Mouse (Mus musculus) heart, postnatal 10 days (tissue): ENCODE measurements around the gene Btbd9. TPM values are rescaled to one million over a fixed set of nuclear protein-coding genes. Genes with fewer than 3 reads are reported as not detected.
A peak's percentile ranks its signal among the peaks of the same experiment; 100 is the strongest.

Experiments used
- DNase-seq, 2 experiments: peaks; one replicate each; pipeline ENCODE4 v3.0.0; 2021
- intact Hi-C: fragments of 180-260 bp; cut with DNase I; formaldehyde crosslinking; loops from one replicate; pipeline ENCODE4 v1.15.1; 2025
- total RNA-seq, 2 experiments: library from RNA; stranded (reverse); gene quantifications; 2 replicates each; pipeline ENCODE4 v1.2.3; 2021

Gene Btbd9
- total RNA-seq, 2 experiments from 2014 or later = 30.9 to 34.0 TPM

- intact Hi-C loops = no loop called here
Observed at GRCm38 (mm10) chr17:30491601-30492000, 84.7 kb downstream of the Btbd9 start.

GRCm38 (mm10) chr17:30490601-30491000, 85.7 kb downstream of the Btbd9 start:
- no peak for DNase-seq
- intact Hi-C loops = no loop called here

More at GRCm38 (mm10) chr17:30491601-30492000, 84.7 kb downstream of the Btbd9 start:
- no peak for DNase-seq

GRCm38 (mm10) chr17:30490086-30490485, 86.2 kb downstream of the Btbd9 start:
- no peak for DNase-seq
- intact Hi-C loops = no loop called here

- intact Hi-C loops = no loop called here
- DNase-seq = no peak
Observed at GRCm38 (mm10) chr17:30489629-30490028, 86.7 kb downstream of the Btbd9 start.

DNA sequence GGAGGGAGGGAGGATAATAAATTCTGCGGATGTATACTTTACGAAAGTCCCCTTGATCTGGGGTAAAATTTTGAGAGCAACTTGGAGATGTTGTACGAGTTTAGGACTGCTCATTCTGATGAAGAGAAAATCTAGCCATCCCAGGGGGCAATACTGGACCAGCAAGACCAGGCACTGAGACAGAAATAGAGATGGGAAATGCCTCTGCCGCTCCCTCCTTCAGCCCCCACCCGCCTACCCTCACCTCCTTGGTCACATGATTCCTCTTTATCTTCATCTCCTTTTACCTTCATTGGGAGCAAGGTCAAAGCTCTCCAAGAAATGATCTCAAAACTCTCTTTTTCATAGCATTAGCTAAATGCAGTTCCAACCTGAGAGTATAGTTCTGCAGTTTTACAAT, 88.6 kb downstream of the Btbd9 start:
- DNase-seq = no peak
- intact Hi-C loops = no loop called here

DNA sequence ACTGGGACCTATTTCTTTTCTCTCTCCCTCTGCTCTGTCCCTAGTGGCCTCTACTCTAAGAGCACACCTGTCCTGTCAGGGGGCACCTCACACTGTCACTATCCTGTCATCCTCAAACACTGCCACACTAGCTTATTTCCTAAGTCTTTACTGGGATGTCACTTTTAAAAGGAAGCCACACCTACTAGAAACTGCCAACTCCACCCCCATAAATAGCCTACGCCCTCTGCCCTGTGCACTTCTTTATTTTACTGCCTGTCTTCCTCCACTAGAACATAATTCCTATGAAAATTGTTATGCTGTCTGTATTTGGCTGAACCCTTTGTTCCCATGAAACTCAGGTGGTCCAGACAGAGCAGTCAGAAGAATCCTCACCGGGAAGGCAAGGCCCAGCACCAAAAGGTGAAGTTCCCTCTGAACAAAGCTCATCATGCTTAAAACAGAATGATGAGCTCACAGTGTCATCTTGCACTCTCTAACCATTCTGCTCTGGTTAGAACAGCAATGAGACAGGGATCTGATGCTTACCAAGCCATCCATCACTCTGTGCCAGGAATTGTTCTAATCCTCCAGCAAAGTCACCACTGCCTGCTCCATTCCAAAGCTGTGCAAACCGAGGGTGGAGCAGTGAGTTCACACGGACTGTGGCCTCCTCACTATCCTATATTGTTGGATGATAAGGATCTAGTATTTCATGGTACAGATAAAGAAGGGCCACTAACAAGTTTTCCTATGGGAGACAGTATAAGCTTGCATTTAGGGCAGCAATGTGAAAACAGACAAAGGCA, 91.0 kb downstream of the Btbd9 start:
- intact Hi-C loops = no loop called here
- DNase-seq = no peak

DNA sequence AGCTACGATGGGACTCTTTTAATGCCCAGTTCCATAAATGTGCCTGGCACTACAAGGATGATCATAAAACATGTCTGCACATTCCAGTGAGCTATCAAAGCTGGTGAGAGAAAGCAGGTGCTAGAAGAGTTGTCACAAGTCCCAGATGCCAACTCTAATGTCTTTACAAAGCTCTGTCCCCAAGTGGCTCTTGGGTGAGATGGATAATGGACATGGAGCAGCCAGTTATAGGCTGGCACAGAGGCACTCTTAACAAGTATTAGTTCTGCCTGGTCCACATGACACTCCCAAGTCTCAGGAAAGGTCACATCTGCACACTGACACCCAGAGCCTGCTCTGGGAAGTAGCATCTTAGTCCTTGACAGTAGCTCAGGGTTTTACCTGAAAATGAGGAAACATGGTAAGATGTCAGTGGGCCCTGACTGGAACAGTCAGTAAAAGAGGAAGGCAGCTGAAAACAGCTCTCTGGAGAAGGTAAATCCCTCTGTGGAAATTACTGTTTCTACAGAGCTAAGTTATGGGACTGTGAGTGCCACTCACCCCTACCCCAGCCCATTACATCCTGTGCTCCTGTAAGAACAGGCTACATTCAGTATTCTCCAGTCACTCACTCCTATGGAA, 91.7 kb downstream of the Btbd9 start:
- intact Hi-C loops = no loop called here
- DNase-seq = peak; percentile 45 to 66

DNA sequence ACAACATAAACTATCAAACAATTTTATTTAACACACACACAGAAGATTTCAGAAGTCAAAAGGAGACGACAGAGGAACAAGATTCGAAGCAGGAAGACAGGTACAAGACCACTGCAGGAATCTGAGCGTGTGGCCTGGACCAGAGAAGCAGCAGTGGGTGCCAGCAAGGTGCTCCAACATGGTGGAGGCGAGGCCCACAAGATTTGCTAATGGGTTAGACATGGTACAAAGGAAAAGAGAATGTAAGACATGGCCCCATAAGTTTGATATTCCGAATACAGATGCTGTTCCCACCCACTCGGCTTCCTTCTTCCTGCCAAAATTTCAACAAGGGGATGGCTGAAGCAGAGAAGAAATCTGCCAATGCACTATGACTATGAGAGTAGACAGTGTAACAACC, 94.5 kb downstream of the Btbd9 start:
- DNase-seq = no peak
- intact Hi-C loops = no loop called here

GRCm38 (mm10) chr17:30481341-30481740, 94.9 kb downstream of the Btbd9 start:
- intact Hi-C loops = no loop called here

DNA sequence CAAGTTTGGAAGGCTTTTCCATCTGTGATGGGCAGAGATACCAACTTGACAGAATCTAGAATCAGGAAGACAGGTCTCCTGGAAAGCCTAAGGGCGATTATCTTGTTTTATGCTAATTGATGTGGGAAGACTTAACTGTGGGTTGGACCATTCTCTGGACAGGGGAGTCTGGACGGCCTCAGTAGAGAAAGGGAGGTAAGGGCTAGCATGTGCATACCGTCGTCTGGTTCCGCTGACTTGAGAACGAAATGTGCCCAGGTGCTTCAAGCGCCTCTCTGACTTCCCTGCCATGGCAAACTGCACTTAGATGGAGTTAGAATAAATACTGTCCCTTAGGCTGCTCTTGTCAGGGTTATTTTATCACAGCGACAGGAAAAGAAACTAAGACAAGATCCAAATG, 95.9 kb downstream of the Btbd9 start:
- intact Hi-C loops = no loop called here
- no peak for DNase-seq

More at GRCm38 (mm10) chr17:30481341-30481740, 94.9 kb downstream of the Btbd9 start:
- no peak for DNase-seq

DNA sequence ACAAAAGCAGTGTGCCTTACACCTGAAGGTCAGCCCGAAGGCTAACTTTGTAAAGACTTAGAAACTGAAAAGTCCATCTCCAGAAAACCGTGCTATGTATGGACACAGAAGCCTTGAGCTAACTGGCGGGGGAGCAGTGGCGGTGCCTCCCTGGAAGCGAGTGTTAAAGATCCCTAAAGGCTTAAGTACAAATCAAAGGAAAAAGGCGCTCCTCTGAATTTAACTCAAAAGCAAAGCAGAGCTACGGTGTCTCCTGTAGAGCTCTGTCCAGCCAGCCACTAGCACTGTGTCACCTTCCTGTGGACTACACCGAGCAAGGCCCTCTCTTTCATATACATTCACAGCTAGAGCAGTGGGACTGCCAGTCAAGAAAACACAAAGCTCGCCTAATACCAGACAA, 98.1 kb downstream of the Btbd9 start:
- intact Hi-C loops = no loop called here
- no peak for DNase-seq

DNA sequence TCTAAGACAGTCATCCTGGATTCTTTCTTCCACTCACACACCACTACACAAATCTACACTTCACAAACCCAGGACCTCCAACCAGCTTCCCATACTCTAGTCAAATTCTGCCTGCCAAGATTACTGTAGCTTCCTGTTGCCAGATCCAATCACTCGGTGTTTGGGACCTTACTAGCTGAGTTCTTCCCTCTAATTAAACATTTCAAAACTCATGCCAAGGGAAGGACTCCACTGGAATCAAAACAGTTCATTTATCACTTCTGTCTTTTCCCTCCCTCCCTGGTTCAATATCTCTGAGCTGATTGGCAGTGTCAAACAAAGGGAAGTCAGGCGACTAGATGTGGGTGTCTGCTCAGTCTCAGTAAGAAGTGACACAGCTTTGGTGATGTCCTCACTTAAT, 101.7 kb downstream of the Btbd9 start:
- intact Hi-C loops = no loop called here
- DNase-seq = no peak

- intact Hi-C loops = no loop called here
Observed at GRCm38 (mm10) chr17:30472776-30473175, 103.5 kb downstream of the Btbd9 start.

DNA sequence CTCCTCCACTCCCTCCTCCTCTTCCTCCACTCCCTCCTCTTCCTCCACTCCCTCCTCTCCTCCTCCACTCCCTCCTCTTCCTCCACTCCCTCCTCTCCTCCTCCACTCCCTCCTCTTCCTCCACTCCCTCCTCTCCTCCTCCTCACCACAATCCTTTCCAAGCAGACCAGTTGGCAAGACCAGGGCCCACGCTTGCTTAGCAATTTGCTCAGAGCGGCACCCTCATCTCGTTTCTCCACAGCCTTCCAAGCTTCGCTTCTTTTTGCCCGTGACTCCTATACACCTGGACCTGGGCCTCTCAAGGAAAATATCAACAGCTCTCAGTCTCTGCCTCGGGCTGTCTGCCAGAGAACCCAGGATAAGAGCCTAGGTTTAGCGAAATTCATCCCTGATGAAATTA, 104.8 kb downstream of the Btbd9 start:
- DNase-seq = no peak
- intact Hi-C loops = no loop called here

More at GRCm38 (mm10) chr17:30472776-30473175, 103.5 kb downstream of the Btbd9 start:
- DNase-seq = no peak

GRCm38 (mm10) chr17:30470790-30471189, 105.5 kb downstream of the Btbd9 start:
- intact Hi-C loops = no loop called here
- no peak for DNase-seq

- intact Hi-C loops = no loop called here
- no peak for DNase-seq
Observed at GRCm38 (mm10) chr17:30470286-30470685, 106.0 kb downstream of the Btbd9 start.

GRCm38 (mm10) chr17:30469511-30470076, 106.7 kb downstream of the Btbd9 start:
- intact Hi-C loops = no loop called here

GRCm38 (mm10) chr17:30468368-30468767, 107.9 kb downstream of the Btbd9 start:
- intact Hi-C loops = no loop called here
- DNase-seq = no peak

More at GRCm38 (mm10) chr17:30469511-30470076, 106.7 kb downstream of the Btbd9 start:
- no peak for DNase-seq

DNA sequence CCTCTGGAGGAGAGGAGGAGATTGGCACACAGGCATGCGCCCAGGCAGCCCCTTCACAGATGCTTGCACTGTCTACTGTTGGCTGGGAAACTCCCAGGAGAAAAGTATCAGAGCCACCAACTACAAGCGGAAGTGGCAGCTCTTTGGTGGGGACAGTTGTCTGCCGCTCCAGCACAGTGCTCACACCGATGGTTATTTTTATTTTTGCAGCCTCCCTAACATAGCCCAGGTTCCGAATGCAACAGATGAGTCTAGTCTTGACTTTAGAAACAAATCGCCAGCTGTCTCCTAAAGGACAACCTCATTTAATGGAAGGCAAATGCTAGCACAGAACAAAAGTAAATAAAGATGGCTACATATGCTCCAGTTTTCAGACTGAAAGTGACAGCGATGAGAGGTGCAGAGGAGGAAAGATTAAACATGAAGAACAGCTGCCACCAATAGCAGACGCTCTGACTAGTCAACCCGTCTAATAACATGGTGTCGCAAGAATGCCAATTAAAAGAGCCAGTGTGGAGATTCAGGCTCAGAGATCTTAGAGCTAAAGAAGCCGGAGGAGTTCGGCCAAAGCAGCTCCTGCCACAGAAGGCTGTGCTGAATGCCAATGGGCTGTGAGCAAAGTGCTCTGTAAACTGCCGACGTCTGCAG, 108.6 kb downstream of the Btbd9 start:
- intact Hi-C loops = no loop called here
- peak in 1 of 2 experiments; percentile 49 for DNase-seq

DNA sequence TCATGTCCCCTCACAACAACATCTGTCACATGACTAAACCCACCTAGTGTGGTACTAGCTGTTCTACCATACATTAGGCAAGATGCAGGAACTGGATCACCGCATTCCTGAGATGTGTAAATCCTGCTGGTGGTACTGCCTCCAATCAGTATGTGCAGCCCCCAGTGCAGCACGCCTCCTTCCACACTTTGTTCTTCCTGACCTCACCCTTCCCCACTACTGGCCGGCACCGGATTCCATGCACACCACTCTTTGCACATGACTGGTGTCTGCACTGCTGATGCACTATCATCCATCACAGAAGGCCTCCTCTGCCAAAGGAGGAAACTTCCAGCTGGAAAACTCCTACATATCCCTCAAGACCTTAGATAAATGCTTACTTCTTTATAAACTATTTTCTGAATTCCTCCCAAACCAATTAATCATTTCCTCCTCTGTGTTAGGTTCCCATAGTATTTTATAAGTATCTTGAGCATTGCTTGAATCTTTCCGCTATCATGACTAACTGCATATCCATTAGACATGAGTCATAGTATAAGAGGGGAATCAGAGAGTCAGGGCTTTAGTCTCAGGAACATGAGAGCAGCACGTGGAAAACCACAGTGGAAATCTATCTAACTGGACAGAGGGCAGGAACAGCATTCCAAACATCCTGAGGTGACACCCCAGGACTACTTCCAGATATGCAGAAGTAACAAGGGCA, 111.1 kb downstream of the Btbd9 start:
- no peak for DNase-seq
- intact Hi-C loops = no loop called here
